Mouse (Mus musculus) forebrain, postnatal 0 days (tissue): ENCODE results near the gene Lpin2. TPM values are rescaled to one million over a fixed set of nuclear protein-coding genes. Genes with fewer than 3 reads are reported as not detected.

Source experiments
- ATAC-seq: fragments of 200-750 bp; cut with Nextera tagmentation; 2 replicates; pipeline ENCODE4 v1.8.0; 2017; ENCODE audit warnings: mild to moderate bottlenecking, moderate library complexity
- DNase-seq: peaks from one replicate; pipeline ENCODE4 v3.0.0-alpha.2; 2015
- H3K27ac ChIP-seq: fragments of 300-500 bp; sonication (generic); 2 replicates; pipeline ENCODE4 v1.5.1; 2014; ENCODE audit warnings: low read depth, mild to moderate bottlenecking, antibody characterized with exemption, low read length, moderate library complexity, mixed read lengths
- H3K27me3 ChIP-seq: fragments of 300-500 bp; sonication (generic); 2 replicates; pipeline ENCODE4 v1.6.1; 2014; ENCODE audit warnings: mild to moderate bottlenecking, low read length, mixed read lengths; ENCODE audit not compliant: insufficient read depth
- H3K36me3 ChIP-seq: fragments of 300-500 bp; sonication (generic); 2 replicates; pipeline ENCODE4 v1.6.1; 2014; ENCODE audit warnings: mild to moderate bottlenecking, moderate library complexity; ENCODE audit not compliant: insufficient read depth
- H3K4me1 ChIP-seq: fragments of 300-500 bp; sonication (generic); 2 replicates; pipeline ENCODE4 v1.6.1; 2014; ENCODE audit warnings: antibody characterized with exemption; ENCODE audit not compliant: insufficient read depth
- H3K4me2 ChIP-seq: fragments of 300-500 bp; sonication (generic); 2 replicates; pipeline ENCODE4 v1.6.1; 2014; ENCODE audit warnings: low read depth, mild to moderate bottlenecking, moderate library complexity
- H3K4me3 ChIP-seq: fragments of 300-500 bp; sonication (generic); 2 replicates; pipeline ENCODE4 v1.5.1; 2014; ENCODE audit warnings: low read depth, low read length, mixed read lengths
- H3K9ac ChIP-seq: fragments of 300-500 bp; sonication (generic); 2 replicates; pipeline ENCODE4 v1.6.1; 2014; ENCODE audit warnings: mild to moderate bottlenecking
- H3K9me3 ChIP-seq: fragments of 300-500 bp; sonication (generic); 2 replicates; pipeline ENCODE4 v1.6.1; 2016; ENCODE audit warnings: low read length
- CTCF ChIP-seq: sonication (generic); IDR thresholded peaks from 2 replicates; pipeline ENCODE4 v1.5.1; 2016; ENCODE audit warnings: antibody characterized with exemption, control low read depth, low read depth
- WGBS: fragments of 180-500 bp; shearing (Covaris S2); extraction: QIAGEN DNeasy Blood & Tissue Kit; methylation state at CpG from one replicate; pipeline ENCODE4 v1.1.7; 2014; 5-methylcytosine and 5-hydroxymethylcytosine counted together
- polyA plus RNA-seq: library from polyadenylated mRNA; unstranded; fragments of >200 nt; fragmentation: Nextera tagmentation; extraction: Ambion mirVana; gene quantifications from 2 replicates; pipeline ENCODE4 v1.2.1, GENCODE M21; 2015
- total RNA-seq: library from RNA; depleted of rRNA; stranded (reverse); fragments of >200 nt; gene quantifications from 2 replicates; pipeline ENCODE4 v1.2.3, GENCODE M21; 2014

Lpin2 gene
- total and polyA plus RNA-seq, 2 experiments from 2014 or later: 32.5 to 58.6 TPM

GRCm38 (mm10) chr17:71277701-71278491, 95.5 kb downstream of the Lpin2 start:
- H3K27ac ChIP-seq: no peak overlapping the region
- H3K9ac ChIP-seq: no peak overlapping the region
- no peak for TF ChIP-seq CTCF
- H3K9me3 ChIP-seq: no peaks in the 10 kb centered on the region
- 89% methylated on average over 6 of the region's 6 CpGs for WGBS
- no peaks in the 10 kb centered on the region for H3K36me3 ChIP-seq
- no peaks in the 10 kb centered on the region for H3K4me1 ChIP-seq
- H3K4me3 ChIP-seq: no peak overlapping the region
- ATAC-seq (no peak), DNase-seq (no peak)
- H3K4me2 ChIP-seq: no peak overlapping the region
- H3K27me3 ChIP-seq: no peaks in the 10 kb centered on the region

GRCm38 (mm10) chr17:71282716-71283115, 100.4 kb downstream of the Lpin2 start:
- Histone ChIP-seq H3K36me3 (no peaks in the 10 kb centered on the region), H3K9ac (no peak overlapping the region), H3K4me3 (no peak overlapping the region), H3K4me2 (no peak overlapping the region), H3K4me1 (no peaks in the 10 kb centered on the region), H3K27me3 (no peaks in the 10 kb centered on the region), H3K9me3 (no peaks in the 10 kb centered on the region), H3K27ac (no peak overlapping the region)
- DNase-seq: no peak
- WGBS: 83% methylated on average over 9 of the region's 9 CpGs
- TF ChIP-seq CTCF: no peak
- ATAC-seq: no peak

- Histone ChIP-seq H3K4me2 (no peak overlapping the region), H3K36me3 (no peaks in the 10 kb centered on the region), H3K27me3 (no peaks in the 10 kb centered on the region), H3K9ac (no peak overlapping the region), H3K9me3 (no peaks in the 10 kb centered on the region), H3K4me3 (no peak overlapping the region), H3K4me1 (no peaks in the 10 kb centered on the region), H3K27ac (no peak overlapping the region)
- 79% methylated on average over 4 of the region's 4 CpGs for WGBS
- 0 out of 2 replicates have a peak, but pooled peaks have one; percentile 36 for ATAC-seq
- DNase-seq: peak; percentile 20
- TF ChIP-seq CTCF: no peak
These were observed 100.9 kb downstream of the Lpin2 start for GRCm38 (mm10) chr17:71283237-71283636.

- Histone ChIP-seq H3K27me3 (no peaks in the 10 kb centered on the region), H3K4me2 (no peak overlapping the region), H3K9ac (no peak overlapping the region), H3K36me3 (no peaks in the 10 kb centered on the region), H3K4me1 (no peaks in the 10 kb centered on the region), H3K27ac (no peak overlapping the region), H3K4me3 (no peak overlapping the region), H3K9me3 (no peaks in the 10 kb centered on the region)
- ATAC-seq (no peak), DNase-seq (no peak)
- WGBS: 82% methylated on average over 6 of the region's 6 CpGs
- TF ChIP-seq CTCF: no peak
These were observed 102.5 kb downstream of the Lpin2 start for GRCm38 (mm10) chr17:71284890-71285289.

- ATAC-seq (no peak), DNase-seq (no peak)
- WGBS: 75% methylated on average over 6 of the region's 6 CpGs
- Histone ChIP-seq H3K36me3 (no peaks in the 10 kb centered on the region), H3K4me3 (no peak overlapping the region), H3K4me1 (no peaks in the 10 kb centered on the region), H3K4me2 (no peak overlapping the region), H3K27me3 (no peaks in the 10 kb centered on the region), H3K27ac (no peak overlapping the region), H3K9me3 (no peaks in the 10 kb centered on the region), H3K9ac (no peak overlapping the region)
- TF ChIP-seq CTCF: no peak
These were observed 103.6 kb downstream of the Lpin2 start for GRCm38 (mm10) chr17:71285929-71286328.

GRCm38 (mm10) chr17:71287586-71287985, 105.2 kb downstream of the Lpin2 start:
- 95% methylated on average over 7 of the region's 7 CpGs for WGBS
- H3K36me3 ChIP-seq: no peaks in the 10 kb centered on the region
- TF ChIP-seq CTCF: no peak
- DNase-seq: no peak
- H3K27me3 ChIP-seq: no peaks in the 10 kb centered on the region
- no peaks in the 10 kb centered on the region for H3K4me1 ChIP-seq
- no peak overlapping the region for H3K27ac ChIP-seq
- no peak overlapping the region for H3K9ac ChIP-seq
- no peaks in the 10 kb centered on the region for H3K9me3 ChIP-seq
- no peak overlapping the region for H3K4me2 ChIP-seq
- ATAC-seq: no peak
- H3K4me3 ChIP-seq: no peak overlapping the region

- Histone ChIP-seq H3K4me2 (no peak overlapping the region), H3K9me3 (no peaks in the 10 kb centered on the region), H3K9ac (no peak overlapping the region), H3K27ac (no peak overlapping the region), H3K4me3 (no peak overlapping the region), H3K27me3 (no peaks in the 10 kb centered on the region), H3K4me1 (no peaks in the 10 kb centered on the region), H3K36me3 (no peaks in the 10 kb centered on the region)
- ATAC-seq (no peak), DNase-seq (no peak)
- no peak for TF ChIP-seq CTCF
- 94% methylated on average over 11 of the region's 11 CpGs for WGBS
These were observed 105.9 kb downstream of the Lpin2 start for GRCm38 (mm10) chr17:71288145-71288758.
